Mouse (Mus musculus): ENCODE data around the gene Sertad1.

- TF ChIP-seq CTCF (IDR thresholded peaks at IDR 0.05; ENCODE audit: control insufficient read depth, insufficient read depth, insufficient replicate concordance, low read depth, low read length) (no peak), POLR2A (IDR thresholded peaks at IDR 0.05; ENCODE audit: control insufficient read depth, low read depth, low read length) (no peak)
Measured at GRCm38 (mm10) chr7:27455273-27455672, 31.4 kb upstream of the Sertad1 start.

Data from testis, adult 2 months (tissue).